Mouse (Mus musculus): ENCODE measurements around the gene Zfp467.

DNA sequence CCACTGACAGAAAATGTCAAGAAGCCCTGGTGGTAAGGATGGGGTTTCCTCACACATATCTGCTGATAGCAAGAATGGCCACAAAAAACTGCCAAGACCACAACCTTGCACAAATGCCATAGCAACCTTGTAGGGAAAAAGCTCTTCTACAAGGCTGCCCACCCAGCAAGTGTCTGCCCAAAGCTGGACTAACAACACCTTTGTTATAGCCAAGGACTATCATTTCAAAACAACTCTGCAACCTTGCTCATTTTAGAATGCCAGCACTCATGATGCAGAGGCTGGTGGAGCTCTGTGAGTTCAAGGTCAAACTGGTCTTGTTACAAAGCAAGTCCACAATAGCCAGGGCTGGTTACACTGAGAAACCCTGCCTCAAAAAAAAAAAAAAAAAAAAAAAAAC lies 51.8 kb downstream of the Zfp467 start:
- TF ChIP-seq POLR2A (IDR thresholded peaks at IDR 0.05; ENCODE audit: borderline replicate concordance, extremely low read depth, low read depth, low read length) (no peak), CTCF (IDR thresholded peaks at IDR 0.05; ENCODE audit: insufficient read depth, low read length) (no peak)
